Mouse (Mus musculus) liver, postnatal 0 days (tissue): ENCODE data around the gene Mob3b. TPM values are rescaled to one million over a fixed set of nuclear protein-coding genes. Genes with fewer than 3 reads are reported as not detected.

ENCODE experiments used
- ATAC-seq: fragments of 200-750 bp; cut with Nextera tagmentation; 2 replicates; pipeline ENCODE4 v1.8.0; 2017; ENCODE audit warnings: mild to moderate bottlenecking, moderate library complexity
- DNase-seq: peaks from one replicate; pipeline ENCODE4 v3.0.0-alpha.2; 2016
- H3K27ac ChIP-seq: fragments of 300-500 bp; sonication (generic); 2 replicates; pipeline ENCODE4 v1.5.1; 2014; ENCODE audit warnings: antibody characterized with exemption, moderate library complexity, mild to moderate bottlenecking, low read depth
- H3K27me3 ChIP-seq: fragments of 300-500 bp; sonication (generic); 2 replicates; pipeline ENCODE4 v1.6.1; 2014; ENCODE audit warnings: low read length, control low read depth, mixed read lengths; ENCODE audit not compliant: insufficient read depth
- H3K36me3 ChIP-seq: fragments of 300-500 bp; sonication (generic); replicated peaks from 2 replicates; pipeline ENCODE4 v1.6.1; 2014; ENCODE audit warnings: mild to moderate bottlenecking, control low read depth, low read length, moderate library complexity, mixed read lengths; ENCODE audit not compliant: insufficient read depth
- H3K4me1 ChIP-seq: fragments of 300-500 bp; sonication (generic); 2 replicates; pipeline ENCODE4 v1.6.1; 2014; ENCODE audit warnings: antibody characterized with exemption, mild to moderate bottlenecking, control low read depth; ENCODE audit not compliant: insufficient read depth
- H3K4me2 ChIP-seq: fragments of 300-500 bp; sonication (generic); 2 replicates; pipeline ENCODE4 v1.6.1; 2014; ENCODE audit warnings: low read depth, mild to moderate bottlenecking, low read length, moderate library complexity, mixed read lengths
- H3K4me3 ChIP-seq: fragments of 300-500 bp; sonication (generic); 2 replicates; pipeline ENCODE4 v1.5.1; 2014; ENCODE audit warnings: low read depth, low read length
- H3K9ac ChIP-seq: fragments of 300-500 bp; sonication (generic); replicated peaks from 2 replicates; pipeline ENCODE4 v1.6.1; 2014; ENCODE audit warnings: mild to moderate bottlenecking, moderate library complexity
- H3K9me3 ChIP-seq: fragments of 300-500 bp; sonication (generic); 2 replicates; pipeline ENCODE4 v1.6.1; 2016; ENCODE audit warnings: mild to moderate bottlenecking, control low read depth, low read length, mixed read lengths
- CTCF ChIP-seq: sonication (generic); IDR thresholded peaks from 2 replicates; pipeline ENCODE4 v1.5.1; 2016; ENCODE audit warnings: antibody characterized with exemption, low read depth
- EP300 ChIP-seq: IDR thresholded peaks from 2 replicates; pipeline ENCODE4 v1.6.1; 2016; ENCODE audit warnings: antibody characterized with exemption, low read depth, mild to moderate bottlenecking
- WGBS: fragments of 180-500 bp; shearing (Covaris S2); extraction: QIAGEN DNeasy Blood & Tissue Kit; methylation state at CpG from one replicate; pipeline ENCODE4 v1.1.7; 2014; ENCODE audit not compliant: insufficient replicate concordance; 5-methylcytosine and 5-hydroxymethylcytosine counted together
- polyA plus RNA-seq: library from polyadenylated mRNA; unstranded; fragments of >200 nt; fragmentation: Nextera tagmentation; extraction: Ambion mirVana; gene quantifications from 2 replicates; pipeline ENCODE4 v1.2.1, GENCODE M21; 2015

The Mob3b gene
- polyA plus RNA-seq, 1 experiment from 2014 or later, result 13.6 TPM

- no peak for TF ChIP-seq CTCF
- TF ChIP-seq EP300, result no peak
- WGBS, result 54% methylated on average over 8 of the region's 8 CpGs
- Histone ChIP-seq H3K36me3 (peaks cover 10% of the 10 kb centered on the region), H3K27ac (no peak overlapping the region), H3K27me3 (no peaks in the 10 kb centered on the region), H3K9me3 (no peaks in the 10 kb centered on the region), H3K9ac (no peak overlapping the region), H3K4me1 (no peaks in the 10 kb centered on the region), H3K4me2 (no peak overlapping the region), H3K4me3 (no peak overlapping the region)
- ATAC-seq, result no peak
- no peak for DNase-seq
Measured at GRCm38 (mm10) chr4:35187617-35188326, 30.5 kb upstream of the Mob3b start.

DNA sequence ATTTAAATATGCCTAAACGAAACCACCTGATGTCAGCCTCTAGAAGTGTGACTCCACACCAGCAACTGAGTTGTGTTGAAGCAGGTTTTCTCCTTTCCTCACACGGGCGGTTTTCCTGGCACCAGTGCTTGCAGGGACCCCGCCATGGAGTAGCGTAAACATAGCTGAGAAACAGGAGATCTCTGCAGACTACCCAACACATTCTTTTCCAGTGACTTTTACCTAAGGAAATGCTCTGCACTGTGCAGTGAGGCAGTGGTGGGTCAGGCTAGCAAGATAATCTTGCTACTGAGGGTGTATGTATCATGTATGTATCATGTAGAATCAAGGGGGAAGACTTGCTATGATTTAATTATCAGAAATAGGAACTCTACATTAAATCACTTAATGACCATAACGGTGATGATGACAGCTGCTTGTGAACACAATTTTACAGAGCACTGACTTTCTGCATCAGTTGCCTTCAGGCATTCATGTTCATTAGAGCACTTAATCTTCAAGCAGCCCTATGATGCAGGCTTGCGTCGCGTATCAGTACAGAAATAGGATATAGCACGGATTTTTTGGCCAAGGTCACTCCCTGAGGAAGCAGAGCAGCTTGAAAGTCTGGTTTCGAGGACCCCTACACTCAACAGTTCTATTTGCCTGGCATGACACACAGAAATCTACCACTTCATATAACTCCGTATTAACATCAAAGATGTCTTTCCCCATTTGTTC lies 20.8 kb upstream of the Mob3b start:
- Histone ChIP-seq H3K27ac (no peak overlapping the region), H3K4me3 (no peak overlapping the region), H3K36me3 (no peaks in the 10 kb centered on the region), H3K27me3 (no peaks in the 10 kb centered on the region), H3K4me2 (no peak overlapping the region), H3K4me1 (no peaks in the 10 kb centered on the region), H3K9me3 (no peaks in the 10 kb centered on the region), H3K9ac (no peak overlapping the region)
- DNase-seq (no peak), ATAC-seq (no peak)
- TF ChIP-seq EP300, result no peak
- TF ChIP-seq CTCF, result no peak
- WGBS, result 74% methylated on average over 12 of the region's 12 CpGs

- no peaks in the 10 kb centered on the region for H3K36me3 ChIP-seq
- TF ChIP-seq EP300, result no peak
- no peak for TF ChIP-seq CTCF
- H3K9ac ChIP-seq, result no peak overlapping the region
- H3K4me2 ChIP-seq, result no peak overlapping the region
- no peak overlapping the region for H3K4me3 ChIP-seq
- no peaks in the 10 kb centered on the region for H3K4me1 ChIP-seq
- no peaks in the 10 kb centered on the region for H3K27me3 ChIP-seq
- WGBS, result 74% methylated on average over 2 of the region's 2 CpGs
- no peaks in the 10 kb centered on the region for H3K9me3 ChIP-seq
- no peak for ATAC-seq
- no peak overlapping the region for H3K27ac ChIP-seq
- no peak for DNase-seq
Measured at GRCm38 (mm10) chr4:35175566-35175965, 18.3 kb upstream of the Mob3b start.

DNA sequence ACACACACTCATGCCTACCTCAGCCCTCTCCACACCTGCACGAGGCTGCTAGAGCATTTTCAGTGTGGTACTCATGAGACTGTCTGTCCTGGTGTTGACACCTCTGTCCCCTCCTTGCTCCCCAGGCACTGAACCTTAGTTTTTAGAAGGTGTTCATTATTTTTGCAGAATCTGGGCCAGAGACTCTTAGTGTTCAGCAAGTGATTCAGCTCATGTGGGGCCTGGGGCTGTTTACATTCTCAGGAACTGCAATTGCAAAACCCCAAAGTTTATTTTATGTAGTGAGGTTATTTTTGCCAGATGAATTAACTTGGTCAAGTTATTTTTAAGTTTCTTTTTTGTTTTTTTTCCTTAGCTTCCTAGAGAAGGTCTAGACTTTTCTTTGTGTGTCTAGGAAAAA lies 16.3 kb upstream of the Mob3b start:
- no peak overlapping the region for H3K9ac ChIP-seq
- no peaks in the 10 kb centered on the region for H3K27me3 ChIP-seq
- H3K27ac ChIP-seq, result no peak overlapping the region
- no peak for ATAC-seq
- no peaks in the 10 kb centered on the region for H3K9me3 ChIP-seq
- H3K36me3 ChIP-seq, result no peaks in the 10 kb centered on the region
- TF ChIP-seq EP300 (no peak), CTCF (no peak)
- H3K4me1 ChIP-seq, result no peaks in the 10 kb centered on the region
- DNase-seq, result no peak
- WGBS, result 50% methylated on average over 1 of the region's 1 CpGs
- no peak overlapping the region for H3K4me3 ChIP-seq
- no peak overlapping the region for H3K4me2 ChIP-seq

DNA sequence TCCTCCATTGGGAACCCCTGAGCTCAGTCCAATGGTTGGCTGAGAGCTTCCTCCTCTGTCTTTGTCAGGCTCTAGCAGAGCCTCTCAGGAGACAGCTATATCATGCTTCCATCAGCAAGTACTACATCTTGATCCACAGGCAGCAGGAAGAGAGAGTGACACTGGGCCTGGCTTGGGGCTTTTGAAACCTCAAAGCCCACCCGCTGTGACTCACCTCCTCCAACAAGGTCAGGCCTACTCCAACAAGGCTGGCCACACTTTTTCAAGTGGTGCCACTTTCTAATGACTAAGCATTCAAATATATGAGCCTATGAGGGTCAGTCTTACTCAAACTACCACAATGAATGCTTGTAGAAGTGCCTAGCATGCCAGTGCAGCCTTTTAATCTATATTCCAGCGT lies 15.2 kb upstream of the Mob3b start:
- TF ChIP-seq CTCF, result no peak
- no peak for TF ChIP-seq EP300
- Histone ChIP-seq H3K9me3 (no peaks in the 10 kb centered on the region), H3K27ac (no peak overlapping the region), H3K36me3 (no peaks in the 10 kb centered on the region), H3K4me2 (no peak overlapping the region), H3K27me3 (no peaks in the 10 kb centered on the region), H3K9ac (no peak overlapping the region), H3K4me3 (no peak overlapping the region), H3K4me1 (no peaks in the 10 kb centered on the region)
- ATAC-seq, result no peak
- WGBS, result 81% methylated on average over 2 of the region's 2 CpGs
- no peak for DNase-seq

GRCm38 (mm10) chr4:35169571-35170125 lies 12.4 kb upstream of the Mob3b start:
- Histone ChIP-seq H3K4me1 (0 out of 2 replicates have a peak, but pooled peaks cover 2% of the 10 kb centered on the region), H3K27me3 (no peaks in the 10 kb centered on the region), H3K9ac (no peak overlapping the region), H3K4me2 (no peak overlapping the region), H3K9me3 (no peaks in the 10 kb centered on the region), H3K36me3 (no peaks in the 10 kb centered on the region), H3K27ac (no peak overlapping the region), H3K4me3 (no peak overlapping the region)
- 76% methylated on average over 13 of the region's 13 CpGs for WGBS
- DNase-seq (no peak), ATAC-seq (no peak)
- TF ChIP-seq CTCF (no peak), EP300 (no peak)
